Mouse (Mus musculus) bone marrow macrophage, adult 2 months (primary cell): ENCODE measurements around the gene Pum2.

Source experiments
- CTCF ChIP-seq: IDR thresholded peaks from 2 replicates; pipeline ENCODE4 v1.5.1; 2012; ENCODE audit warnings: low read depth, mild to moderate bottlenecking, low read length, moderate library complexity
- POLR2A ChIP-seq: IDR thresholded peaks from 2 replicates; pipeline ENCODE4 v1.6.1; 2012; ENCODE audit warnings: mild to moderate bottlenecking, low read depth, low read length, borderline replicate concordance

DNA sequence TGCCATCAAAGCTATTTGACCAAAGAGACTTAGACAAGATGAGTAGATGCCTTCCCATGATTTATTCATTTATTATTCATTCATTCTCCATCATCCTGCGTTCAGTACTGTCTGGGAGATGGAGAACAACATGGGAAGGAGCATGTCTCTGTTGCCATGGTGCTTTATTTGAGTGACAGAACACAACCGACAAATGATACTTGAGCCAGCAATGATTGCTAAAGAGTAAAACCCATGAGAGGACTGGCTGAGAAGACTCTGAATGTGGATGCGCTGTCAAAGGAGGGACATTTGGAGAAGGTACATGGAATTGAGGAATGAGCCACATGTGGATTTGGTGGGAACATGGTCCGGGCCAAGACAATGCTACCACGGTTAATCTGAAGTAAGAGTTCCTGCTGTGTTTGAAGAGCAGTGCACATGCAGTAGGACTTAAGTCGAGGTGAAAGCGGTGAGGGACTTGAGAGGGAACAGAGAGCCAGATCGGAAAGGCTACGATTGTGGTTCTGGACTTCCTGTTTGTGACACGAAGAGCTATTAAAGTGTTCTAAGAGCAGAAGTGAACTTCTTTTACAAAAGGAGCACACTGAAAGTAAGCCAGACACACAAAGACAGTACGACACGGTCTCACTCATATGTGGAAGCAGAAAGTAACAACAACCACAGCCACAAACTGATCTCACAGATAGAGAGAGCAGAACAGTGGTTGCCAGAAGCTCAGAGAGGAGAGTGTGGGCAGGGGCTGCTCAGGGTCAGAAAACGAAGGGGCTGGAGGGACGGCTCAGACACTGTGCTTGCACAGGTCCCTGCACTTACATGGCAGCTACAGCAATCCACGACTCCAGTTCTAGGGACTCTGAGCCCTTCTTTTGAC lies 14.3 kb upstream of the Pum2 start:
- TF ChIP-seq POLR2A, result no peak
- no peak for TF ChIP-seq CTCF
